Mouse (Mus musculus) urinary bladder, postnatal 14 days (tissue): ENCODE measurements around the gene Urad.

Source experiments
- DNase-seq: peaks from one replicate; pipeline ENCODE4 v3.0.0; 2021; ENCODE audit warnings: low spot score

Gene Urad

GRCm38 (mm10) chr5:147269926-147270672 lies 52.1 kb downstream of the Urad start, which contains the start of gene Pdx1:
Gene Pdx1, plus strand, starts transcription at chr5:147269959.
- no peak for DNase-seq

- no peak for DNase-seq
Observed at GRCm38 (mm10) chr5:147269371-147269770, 52.9 kb downstream of the Urad start.

- no peak for DNase-seq
Observed at GRCm38 (mm10) chr5:147268728-147269127, 53.5 kb downstream of the Urad start.

- no peak for DNase-seq
Observed at GRCm38 (mm10) chr5:147267434-147267833, 54.8 kb downstream of the Urad start.
